Mouse (Mus musculus): Measurements from ENCODE around the gene Dag1.

- TF ChIP-seq CTCF (IDR thresholded peaks at IDR 0.05; ENCODE audit: control insufficient read depth, insufficient read depth, insufficient replicate concordance, low read depth, low read length), result no peak
- no peak for TF ChIP-seq POLR2A (IDR thresholded peaks at IDR 0.05; ENCODE audit: control insufficient read depth, low read depth, low read length)
Measured at GRCm38 (mm10) chr9:108271941-108272340, 8.2 kb upstream of the Dag1 start.

Data from testis, adult 2 months (tissue).